Mouse (Mus musculus): Measurements from ENCODE around the gene Wscd2. TPM values are rescaled to one million over a fixed set of nuclear protein-coding genes. Genes with fewer than 3 reads are reported as not detected.

Wscd2 gene
- polyA plus RNA-seq, 1 experiment: 23.5 TPM

DNA sequence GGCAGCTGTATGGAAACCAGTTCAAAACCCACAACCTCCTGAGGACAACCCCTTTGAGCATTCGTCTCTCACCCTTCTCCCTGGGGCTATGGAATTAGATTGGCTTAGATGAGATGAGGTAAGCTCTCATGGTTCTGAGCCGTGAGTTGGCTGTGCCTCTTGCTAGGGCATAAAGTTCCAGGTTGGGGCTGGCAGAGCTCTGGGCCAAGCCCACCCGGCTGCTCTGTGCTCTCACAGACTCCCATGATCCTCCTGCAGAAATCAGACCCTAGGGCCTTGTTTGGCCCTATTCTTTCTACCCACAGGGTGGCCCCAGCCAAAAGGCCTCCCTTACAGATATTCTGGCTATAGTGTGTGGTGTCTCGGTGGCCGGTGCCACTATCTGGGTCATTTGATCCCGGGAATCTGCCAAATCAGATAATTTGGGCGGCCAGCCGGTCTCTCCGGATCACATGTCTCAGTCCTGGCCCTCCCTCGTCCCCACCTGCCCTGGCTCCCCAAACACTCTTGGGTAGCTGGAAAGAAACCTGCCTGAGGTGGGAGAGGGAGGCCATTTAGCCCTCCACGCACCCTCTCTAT is 4.5 kb upstream of the Wscd2 start:
- DNase-seq (ENCODE audit: low spot score): no peak

DNA sequence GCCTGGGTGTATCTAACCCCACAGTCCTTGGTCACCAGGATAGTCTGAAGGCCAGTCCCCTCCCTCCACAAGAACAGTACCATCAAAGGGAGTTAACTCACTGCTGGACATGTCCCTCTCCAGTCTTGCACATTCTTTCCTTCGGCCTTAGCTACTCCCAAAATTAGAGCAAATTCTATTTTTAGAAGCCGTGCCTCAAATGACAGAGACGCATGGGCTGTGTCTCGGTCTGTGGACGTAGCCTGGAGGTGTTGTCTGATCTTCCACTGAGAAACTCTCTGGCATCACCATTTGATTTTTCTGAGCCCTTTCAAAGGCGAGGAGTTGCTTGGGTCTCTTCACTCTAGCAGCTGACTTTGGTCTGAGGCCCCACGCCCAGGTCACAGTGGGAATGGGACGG is 2.3 kb upstream of the Wscd2 start:
- no peak for DNase-seq (ENCODE audit: low spot score)

DNA sequence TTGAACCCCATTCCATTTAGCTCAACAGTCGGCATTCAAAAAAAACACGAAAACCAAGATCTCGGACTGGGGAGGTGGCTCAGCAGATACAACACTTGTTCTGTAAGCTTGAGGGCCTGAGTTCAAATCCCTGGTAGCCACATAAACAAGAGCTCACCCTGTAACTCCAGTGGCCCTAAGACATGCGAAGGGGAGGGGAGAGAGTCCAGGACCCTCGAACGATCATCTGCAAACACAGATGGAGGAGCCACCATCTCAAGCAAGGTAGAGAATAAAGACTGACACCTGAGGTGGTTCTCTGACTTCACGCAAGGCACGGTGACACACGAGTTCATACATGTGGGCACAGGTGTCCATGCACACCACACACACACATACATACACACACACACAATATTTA is 516 bp upstream of the Wscd2 start:
- no peak for DNase-seq (ENCODE audit: low spot score)

DNA sequence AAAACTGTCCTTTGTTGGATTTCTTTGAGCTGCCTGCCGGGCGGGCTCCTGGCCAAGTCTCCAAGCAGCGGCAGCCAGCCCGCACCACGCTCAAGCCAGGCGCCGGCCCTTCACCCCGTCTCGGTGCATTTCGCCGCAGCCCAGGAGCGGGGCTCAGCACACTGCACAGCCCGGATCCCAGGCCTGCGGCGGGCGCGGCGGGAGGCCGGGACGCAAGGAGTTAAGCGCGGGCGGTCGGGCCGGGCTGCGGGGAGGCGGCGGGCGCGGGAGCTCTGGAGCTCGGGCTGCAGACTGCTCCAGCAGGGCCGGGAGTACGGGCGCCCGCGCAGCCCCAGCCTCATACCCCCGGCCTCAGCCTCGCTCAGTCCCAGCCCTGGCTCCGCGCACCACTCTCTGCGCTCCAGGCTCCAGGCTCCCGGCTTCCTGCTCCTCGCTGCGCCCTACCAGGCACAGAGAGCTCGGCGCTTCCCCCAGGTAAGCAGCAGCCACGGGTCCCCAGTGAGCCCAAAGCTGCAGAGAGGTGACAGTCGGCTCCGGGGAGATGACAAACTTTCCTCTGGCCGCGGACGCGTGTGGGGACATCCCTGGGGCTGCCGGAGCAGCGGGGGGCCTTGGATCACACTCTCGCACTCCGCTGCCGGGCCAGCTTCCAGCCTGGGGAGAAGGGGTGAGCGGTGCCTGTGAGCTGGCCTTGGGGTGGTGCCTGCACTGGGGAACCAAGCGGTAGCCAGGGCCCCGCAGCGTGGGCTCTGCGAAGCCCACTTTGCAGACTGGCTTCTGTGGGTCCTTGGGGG is 531 bp downstream of the Wscd2 start:
- DNase-seq (ENCODE audit: low spot score): peak; percentile 31

DNA sequence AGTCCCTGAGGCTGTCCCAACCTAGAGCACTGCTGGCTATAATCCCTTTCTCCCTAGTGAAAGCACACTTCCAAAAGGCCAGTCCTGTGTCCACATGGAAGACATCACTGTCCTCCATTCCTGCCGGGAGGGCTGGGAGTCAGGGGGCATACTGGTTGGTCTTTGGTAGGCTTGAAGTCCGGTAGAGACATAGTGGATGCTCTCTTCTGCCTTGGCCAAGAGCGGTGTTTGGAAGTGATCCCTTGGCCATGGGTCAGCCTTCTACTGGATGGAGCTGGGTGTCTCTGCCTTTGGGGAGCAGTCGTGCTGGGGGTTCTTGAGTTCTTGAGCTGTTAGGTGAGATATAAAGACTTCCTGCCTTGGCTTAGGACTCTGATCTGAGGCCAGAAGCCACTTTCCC is 1.4 kb downstream of the Wscd2 start:
- DNase-seq (ENCODE audit: low spot score): no peak

DNA sequence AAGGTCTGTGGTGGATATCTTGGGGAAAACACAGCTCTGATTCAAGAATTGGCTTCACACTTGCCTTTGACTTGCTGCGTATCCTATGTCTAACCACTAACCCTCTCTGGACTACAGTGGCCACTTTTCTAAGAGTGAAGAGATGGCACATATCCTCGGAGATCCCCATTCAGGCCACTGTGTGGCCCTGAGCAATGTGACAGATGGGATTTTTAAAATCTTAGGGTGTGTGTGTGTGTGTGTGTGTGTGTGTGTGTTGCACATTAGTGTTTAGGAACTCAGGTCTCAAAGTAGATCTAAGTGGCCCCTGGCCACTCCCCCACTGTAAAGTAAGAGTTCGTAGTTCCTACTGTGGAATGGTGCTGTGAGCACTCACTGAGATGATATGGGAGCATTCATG is 1.9 kb downstream of the Wscd2 start:
- DNase-seq (ENCODE audit: low spot score): no peak

DNA sequence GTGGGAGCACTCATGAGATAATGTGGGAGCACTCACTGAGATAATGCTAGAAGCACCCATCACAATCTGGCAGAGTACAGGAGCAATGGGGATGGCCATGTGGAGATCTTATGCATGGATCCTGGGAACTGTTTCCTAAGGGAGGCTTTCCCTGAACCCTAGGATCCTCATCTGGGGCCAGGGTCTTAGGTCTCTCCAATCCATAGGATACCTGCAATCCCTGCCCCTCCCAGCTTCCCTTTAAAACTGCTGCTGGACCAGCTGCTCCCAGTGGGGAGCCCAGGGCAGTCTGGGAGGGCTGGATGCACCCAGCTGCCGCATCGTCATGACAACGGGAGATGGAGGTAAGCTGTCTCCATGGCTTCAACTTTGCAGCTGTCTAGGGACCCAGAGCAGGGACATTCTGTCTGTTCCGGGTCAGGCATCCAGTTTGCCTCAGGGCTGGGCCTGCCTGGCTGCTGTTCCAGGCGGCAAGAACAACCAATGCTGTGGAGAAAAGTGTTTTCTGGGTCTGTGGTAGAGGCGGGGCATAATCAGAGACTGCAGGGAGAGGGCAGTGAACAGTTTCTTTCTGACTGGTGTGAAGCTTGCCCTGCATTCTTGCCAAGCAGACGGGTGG is 2.4 kb downstream of the Wscd2 start:
- DNase-seq (ENCODE audit: low spot score): no peak

DNA sequence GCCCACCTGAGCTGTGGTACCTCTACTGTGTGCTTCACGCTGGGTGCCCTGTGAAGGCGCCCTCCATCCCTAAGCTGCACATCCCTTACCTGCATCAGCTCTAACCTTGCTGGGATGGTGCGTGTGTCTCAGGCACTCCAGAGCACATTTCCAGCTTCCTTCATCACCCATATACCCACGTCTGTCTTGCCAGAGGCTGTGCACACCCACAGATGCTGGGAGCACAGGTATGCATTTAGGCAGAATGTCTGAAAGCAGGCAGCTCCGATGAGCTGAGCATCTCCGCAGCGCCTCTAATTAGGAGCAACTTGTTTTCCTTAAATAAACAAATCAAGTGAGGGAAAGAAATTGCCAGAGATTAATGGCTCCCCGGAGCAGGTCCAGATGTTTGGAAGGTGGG is 3.9 kb downstream of the Wscd2 start:
- DNase-seq (ENCODE audit: low spot score): no peak

DNA sequence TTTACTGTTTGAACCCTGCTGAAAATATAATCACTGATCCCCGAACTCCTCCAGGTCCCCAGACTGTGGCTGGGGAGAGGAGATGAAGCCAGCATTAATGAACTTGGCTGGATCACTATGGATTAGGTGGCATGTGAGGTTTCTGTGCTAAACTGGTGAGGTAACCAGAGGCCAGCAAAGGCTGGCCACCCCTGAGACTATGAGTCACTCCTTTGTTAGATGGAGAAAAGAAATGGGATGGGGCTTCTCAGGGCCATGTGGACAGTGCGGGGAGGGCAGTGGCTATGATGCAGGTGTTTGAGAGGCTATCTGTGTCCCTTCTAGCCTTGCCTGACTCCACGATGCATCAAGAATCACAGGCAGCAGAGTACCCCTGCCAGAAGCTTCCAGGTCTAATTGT is 6.8 kb downstream of the Wscd2 start:
- DNase-seq (ENCODE audit: low spot score): no peak

DNA sequence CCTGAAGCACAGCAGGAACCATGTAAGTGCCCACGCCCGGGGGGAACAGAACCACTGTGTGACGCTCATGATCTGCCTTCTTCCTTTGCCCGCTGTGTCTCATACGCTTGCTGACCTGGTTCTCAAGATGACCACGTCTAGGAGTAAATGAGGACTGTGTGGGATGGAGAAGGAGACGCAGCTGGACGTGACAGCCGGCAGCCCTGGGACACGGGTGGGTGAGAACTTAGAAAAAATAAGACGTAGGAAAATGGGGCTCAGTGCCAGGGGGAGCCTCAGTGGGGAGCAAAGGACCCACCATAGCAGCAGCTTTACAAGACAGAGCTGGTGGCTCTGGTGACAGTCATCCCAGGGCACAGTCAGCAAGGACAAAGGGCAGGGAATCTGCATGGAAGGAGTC is 9.3 kb downstream of the Wscd2 start:
- DNase-seq (ENCODE audit: low spot score): no peak

DNA sequence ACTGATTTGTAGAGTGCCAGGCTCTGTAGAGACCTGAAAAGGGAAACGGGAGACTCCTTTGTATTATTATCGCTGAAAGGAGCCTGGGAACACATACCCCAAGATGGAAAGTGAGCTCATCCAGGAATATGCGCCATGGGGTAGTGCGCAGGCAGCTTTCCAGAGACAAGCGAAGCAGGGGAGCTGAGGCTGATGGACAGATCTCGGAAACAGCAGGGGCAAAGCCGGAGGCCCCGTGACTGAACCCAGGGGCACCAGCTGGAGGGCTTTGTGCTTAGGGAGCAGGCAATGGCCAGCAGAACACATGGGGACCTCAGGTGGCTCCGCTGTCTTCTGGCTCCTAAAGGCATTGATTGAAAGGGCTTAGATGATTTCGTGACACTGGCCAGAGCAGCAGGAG is 13.1 kb downstream of the Wscd2 start:
- no peak for DNase-seq (ENCODE audit: low spot score)

DNA sequence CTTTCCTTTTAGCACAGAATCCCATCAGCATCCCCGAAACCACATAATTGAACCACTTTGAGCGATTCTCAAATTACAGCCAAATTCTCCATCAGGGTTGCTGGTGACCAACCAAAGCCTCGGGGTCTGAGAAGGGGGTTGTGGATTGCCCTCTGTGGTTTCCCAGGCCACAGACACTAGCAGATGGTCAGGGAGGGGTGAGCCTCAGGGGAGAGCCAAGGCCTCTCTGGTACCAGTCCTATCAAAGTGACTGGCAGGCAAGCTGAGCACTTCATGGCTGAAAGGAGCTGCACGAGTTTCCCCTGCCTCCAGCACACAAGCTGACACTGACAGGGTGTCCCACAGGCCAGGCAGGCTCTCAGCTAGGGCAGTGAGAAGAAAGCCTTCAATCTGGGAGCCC is 14.5 kb downstream of the Wscd2 start:
- no peak for DNase-seq (ENCODE audit: low spot score)

DNA sequence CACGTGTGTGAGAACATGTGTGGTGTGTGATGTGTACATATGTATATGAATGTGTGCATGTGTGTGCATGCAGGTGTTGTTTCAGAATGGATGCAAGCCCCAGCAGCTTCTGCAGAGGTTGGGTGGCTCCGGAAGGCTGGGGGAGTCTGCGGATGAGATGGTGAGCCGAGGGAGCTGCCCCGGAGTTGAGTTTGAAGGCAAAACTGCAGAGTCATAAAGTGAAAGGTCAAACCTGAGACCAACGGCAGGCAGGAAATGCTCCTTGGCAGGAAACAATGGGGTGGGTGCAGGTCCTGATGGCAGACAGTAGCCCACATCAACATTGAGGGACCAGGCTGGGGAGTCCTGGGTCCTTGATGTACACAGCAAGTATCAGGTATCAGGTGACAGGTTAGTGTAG is 15.9 kb downstream of the Wscd2 start:
- no peak for DNase-seq (ENCODE audit: low spot score)

DNA sequence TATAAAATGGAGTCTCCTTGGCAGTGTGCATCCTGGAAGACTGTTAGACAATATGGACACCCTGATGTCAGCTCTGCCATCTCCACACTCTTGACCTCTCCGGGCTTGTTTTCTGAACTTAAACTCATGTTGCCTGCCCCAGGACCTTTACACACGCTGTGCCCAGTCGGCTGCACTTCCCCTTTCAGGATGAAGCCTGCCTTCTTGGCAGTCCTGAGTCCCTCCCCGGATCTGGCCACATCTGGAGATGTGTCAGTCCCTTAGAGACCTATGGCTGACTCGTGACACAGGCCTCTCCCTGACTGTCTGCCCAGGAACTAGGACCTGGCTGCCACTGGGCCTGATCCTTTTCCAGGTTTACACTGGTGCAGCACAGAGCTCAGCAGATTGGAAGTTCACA is 16.6 kb downstream of the Wscd2 start:
- DNase-seq (ENCODE audit: low spot score): no peak

DNA sequence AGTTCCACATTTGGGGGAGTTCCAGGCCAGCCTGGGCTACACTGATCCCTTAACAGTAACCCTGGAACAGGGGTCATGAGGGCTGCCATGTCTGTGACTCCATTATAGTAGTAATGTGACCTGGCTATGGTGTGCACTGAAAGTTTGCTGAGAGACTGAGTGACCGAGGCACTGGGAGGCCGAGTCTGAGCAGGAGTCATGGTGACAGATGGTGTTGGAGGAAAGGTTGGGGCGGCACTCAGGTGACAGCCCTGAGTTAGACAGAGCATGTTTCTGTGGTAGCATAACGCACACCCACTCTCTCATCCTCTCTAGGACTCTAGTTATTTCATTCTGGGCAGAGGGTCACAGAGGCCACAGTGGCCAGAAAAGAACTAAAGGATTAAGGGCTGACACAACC is 19.0 kb downstream of the Wscd2 start:
- DNase-seq (ENCODE audit: low spot score): no peak

DNA sequence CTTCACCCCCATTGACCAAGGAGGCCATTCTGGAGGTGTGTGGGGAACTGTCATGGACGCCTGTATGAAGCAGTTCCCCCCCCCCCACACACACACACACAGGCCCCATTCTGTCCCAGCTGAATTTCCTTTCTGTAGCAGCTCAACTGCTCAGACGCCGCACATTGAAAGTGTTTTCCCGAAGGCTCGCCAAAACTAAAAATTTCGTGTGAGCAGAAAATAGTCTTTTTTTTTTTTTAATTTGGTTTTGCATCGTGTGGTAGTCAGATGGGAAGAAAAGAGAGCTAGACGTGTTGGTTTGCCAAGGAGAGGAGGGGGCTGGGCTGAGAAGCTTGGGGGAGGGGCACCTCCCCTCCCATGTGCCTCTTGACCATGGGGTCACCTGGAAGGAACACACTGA is 23.5 kb downstream of the Wscd2 start:
- no peak for DNase-seq (ENCODE audit: low spot score)

DNA sequence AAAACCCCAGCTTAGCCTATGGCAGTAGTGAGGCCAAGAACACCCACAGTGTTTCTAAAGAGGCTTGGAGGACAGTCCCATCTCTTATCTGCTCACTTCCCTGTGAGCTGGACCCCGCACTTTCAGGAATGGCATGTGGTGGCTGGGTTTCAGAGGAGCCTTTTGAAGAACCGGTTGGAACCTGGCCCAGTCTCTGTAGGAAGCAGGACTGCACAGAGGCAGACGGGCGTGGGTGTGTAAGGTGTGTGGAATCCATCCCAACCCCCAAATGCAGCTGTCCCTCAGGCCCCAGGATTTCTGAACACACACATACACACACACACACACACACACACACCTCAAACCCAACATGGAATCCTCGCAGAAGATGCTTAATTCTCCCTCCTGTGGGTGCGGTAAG is 23.9 kb downstream of the Wscd2 start:
- DNase-seq (ENCODE audit: low spot score): no peak

DNA sequence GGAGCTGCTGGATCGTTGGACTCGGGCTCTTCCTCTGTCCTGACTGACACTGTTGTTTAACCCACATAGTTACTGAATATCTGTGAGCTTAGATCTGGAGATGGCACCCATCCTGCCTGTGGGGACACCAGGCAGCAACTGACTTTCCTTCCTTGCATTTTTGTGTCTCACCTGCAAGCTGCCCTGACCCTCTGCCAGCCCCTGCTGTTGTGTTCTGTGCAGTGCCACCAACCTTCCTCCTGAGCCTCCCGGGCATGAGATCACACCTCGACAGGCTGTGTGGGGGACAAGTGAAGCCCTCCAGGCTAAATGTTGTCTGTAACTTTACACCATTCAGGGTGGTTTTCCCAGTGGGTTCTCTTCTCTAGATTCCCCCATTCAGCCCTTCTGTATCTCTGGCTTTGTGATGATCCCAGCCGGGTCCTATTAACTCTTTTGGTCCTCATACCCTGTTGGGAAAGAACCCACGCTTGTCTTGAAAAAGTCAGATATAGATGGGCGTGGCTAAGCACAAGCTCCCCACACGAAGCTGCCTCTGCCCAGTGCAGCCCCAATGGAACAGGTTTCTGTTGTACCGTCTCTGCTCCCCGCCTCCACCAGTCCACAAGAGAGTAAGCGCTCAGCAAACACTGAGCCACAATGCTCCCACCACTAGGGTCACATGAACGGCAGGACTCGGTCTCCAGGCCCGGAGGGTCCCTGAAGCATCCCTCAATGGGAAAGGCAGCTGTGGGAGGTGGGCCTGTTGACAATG is 26.2 kb downstream of the Wscd2 start:
- DNase-seq (ENCODE audit: low spot score): no peak

DNA sequence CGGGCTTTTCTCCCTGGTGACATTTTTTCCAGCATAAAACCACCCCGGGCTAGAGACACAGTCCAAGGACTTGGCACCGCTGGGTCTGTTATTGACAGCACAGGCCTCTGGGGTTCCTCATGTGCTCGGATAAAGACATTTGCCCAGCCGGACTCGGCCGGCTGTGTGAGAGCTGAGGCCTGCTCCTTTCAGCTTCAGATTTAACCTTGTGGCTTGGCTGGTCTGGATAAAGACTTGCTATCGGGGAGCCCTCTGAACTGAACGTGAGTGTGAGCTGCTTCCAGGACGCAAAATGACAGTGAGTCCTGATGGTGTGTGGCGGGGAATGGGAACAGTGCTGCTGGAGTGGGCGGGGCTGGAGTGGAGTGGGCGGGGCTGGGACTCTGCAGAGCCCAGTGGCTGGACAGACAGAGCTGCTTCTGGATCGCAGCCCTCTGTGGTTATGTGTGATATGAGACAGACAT is 26.8 kb downstream of the Wscd2 start:
- DNase-seq (ENCODE audit: low spot score): no peak

DNA sequence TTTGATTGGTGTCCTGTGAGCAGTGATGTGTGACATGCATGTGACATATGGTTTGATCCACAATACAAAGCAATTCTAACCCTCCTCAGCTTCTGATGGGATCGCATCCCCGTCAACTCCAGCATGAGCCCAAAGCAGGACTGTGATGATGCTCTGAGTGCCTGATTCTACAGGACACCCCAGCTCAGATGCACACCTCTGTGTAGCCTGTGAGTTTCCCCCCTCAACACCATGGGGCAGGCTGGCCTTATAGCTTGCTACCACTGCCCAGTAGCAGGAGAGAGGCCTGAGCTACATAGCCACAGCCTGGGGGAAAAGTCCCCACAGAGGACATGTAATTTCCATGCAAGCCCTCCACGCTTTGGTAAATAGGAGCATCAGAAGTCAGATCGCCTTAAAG is 27.3 kb downstream of the Wscd2 start:
- DNase-seq (ENCODE audit: low spot score): no peak

DNA sequence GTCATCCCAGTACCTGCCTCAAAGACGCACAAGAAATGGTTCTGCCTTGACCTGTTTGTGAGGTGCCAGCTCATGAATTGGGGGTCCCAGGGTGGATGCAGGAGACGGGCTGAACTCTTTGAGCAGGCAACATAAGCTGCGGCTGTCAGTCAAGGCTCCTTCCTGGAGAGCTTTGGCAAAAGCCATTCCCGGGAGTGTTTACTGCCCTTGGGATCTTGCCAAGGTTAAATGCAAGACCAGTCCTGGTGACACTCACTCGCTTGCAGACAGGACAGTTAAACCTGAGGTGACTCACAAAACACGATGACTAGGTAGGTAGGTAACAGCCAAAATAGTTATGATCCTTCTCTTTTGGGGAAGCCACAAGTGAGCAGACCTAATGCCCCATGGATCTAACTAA is 30.9 kb downstream of the Wscd2 start:
- DNase-seq (ENCODE audit: low spot score): no peak

DNA sequence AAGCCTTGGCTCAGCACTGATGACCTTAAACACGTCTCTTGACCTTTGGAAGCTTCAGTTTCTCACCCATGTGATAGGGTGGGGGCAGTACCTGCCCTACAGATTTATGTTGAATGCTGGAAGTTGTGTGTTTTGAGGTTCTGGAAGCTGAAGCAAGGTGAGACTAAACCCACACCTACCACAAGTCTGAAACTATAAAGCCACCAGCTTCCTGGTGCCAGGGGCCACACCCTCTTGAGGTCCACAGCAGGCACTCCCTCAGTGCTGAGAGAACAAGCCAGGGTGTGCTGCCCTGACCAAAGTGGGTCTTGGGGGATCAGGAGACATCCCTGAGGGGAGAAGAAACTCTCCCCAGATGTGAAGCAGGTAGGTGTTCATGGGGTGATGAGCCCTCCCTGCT is 48.7 kb downstream of the Wscd2 start:
- DNase-seq (ENCODE audit: low spot score): no peak

DNA sequence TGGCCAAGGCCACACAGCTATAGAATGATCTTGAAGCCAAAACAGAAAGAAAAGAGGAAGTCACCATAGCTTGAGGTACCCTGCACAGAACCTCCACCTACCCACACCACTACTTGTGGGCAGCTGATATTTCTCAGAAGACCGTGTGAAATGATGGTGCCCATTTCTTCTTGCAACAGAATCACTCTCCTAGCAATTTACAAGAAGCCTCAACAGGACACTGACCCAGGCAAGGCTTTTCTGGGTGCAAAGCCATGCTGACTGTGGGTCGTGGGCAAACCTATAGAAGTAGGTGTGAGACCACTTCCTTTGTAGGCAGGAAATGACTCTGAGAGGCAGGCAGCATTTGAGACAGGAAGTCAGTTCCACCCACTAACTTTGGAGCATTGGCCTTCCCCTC is 49.3 kb downstream of the Wscd2 start:
- no peak for DNase-seq (ENCODE audit: low spot score)
